Mouse (Mus musculus) kidney, postnatal 25 days (tissue): ENCODE measurements around the gene Gm10570.

Experiments
- DNase-seq, 2 experiments: peaks; one replicate each; pipeline ENCODE4 v3.0.0; 2021; ENCODE audit warnings: mixed read lengths in 2 of 2

The Gm10570 gene

GRCm38 (mm10) chr4:130308231-130309081, at the start of gene Gm10570, which contains the start of gene Fabp3:
Gene Gm10570 (minus strand): TSS chr4:130308674.
Gene Fabp3 (plus strand): TSS chr4:130308595.
- DNase-seq, result peak; percentile 61 to 86

GRCm38 (mm10) chr4:130357946-130358345, 49.5 kb upstream of the Gm10570 start:
- no peak for DNase-seq

- peak in 1 of 2 experiments; percentile 24 for DNase-seq
These were observed 44.1 kb upstream of the Gm10570 start for GRCm38 (mm10) chr4:130352588-130352987.

- no peak for DNase-seq
These were observed 42.4 kb upstream of the Gm10570 start for GRCm38 (mm10) chr4:130350690-130351422.

GRCm38 (mm10) chr4:130349666-130350065, 41.2 kb upstream of the Gm10570 start:
- DNase-seq, result no peak

GRCm38 (mm10) chr4:130341691-130342090, 33.2 kb upstream of the Gm10570 start:
- peak in 1 of 2 experiments; percentile 38 for DNase-seq

GRCm38 (mm10) chr4:130335867-130336266, 27.4 kb upstream of the Gm10570 start:
- DNase-seq, result no peak

- peak; percentile 38 to 63 for DNase-seq
These were observed 18.9 kb upstream of the Gm10570 start for GRCm38 (mm10) chr4:130327366-130327765.

- DNase-seq, result no peak
These were observed 17.0 kb upstream of the Gm10570 start for GRCm38 (mm10) chr4:130325446-130325845.

- no peak for DNase-seq
These were observed 15.1 kb upstream of the Gm10570 start for GRCm38 (mm10) chr4:130323607-130324006.

- DNase-seq, result no peak
These were observed 14.7 kb upstream of the Gm10570 start for GRCm38 (mm10) chr4:130323165-130323564.

GRCm38 (mm10) chr4:130322567-130322966, 14.1 kb upstream of the Gm10570 start:
- DNase-seq, result no peak

GRCm38 (mm10) chr4:130321640-130322039, 13.2 kb upstream of the Gm10570 start:
- DNase-seq, result no peak

- DNase-seq, result no peak
These were observed 11.1 kb upstream of the Gm10570 start for GRCm38 (mm10) chr4:130319564-130319963.

- DNase-seq, result peak; percentile 38 to 73
These were observed 9.6 kb upstream of the Gm10570 start for GRCm38 (mm10) chr4:130318122-130318521.

GRCm38 (mm10) chr4:130316691-130317090, 8.2 kb upstream of the Gm10570 start:
- peak in 1 of 2 experiments; percentile 47 for DNase-seq

- DNase-seq, result peak; percentile 86
These were observed 7.5 kb upstream of the Gm10570 start for GRCm38 (mm10) chr4:130315771-130316527.

- no peak for DNase-seq
These were observed 5.1 kb upstream of the Gm10570 start for GRCm38 (mm10) chr4:130313552-130313951.

- peak in 1 of 2 experiments; percentile 44 for DNase-seq
These were observed 4.1 kb upstream of the Gm10570 start for GRCm38 (mm10) chr4:130312526-130312925.

- DNase-seq, result peak in 1 of 2 experiments; percentile 47
These were observed 780 bp upstream of the Gm10570 start for GRCm38 (mm10) chr4:130309254-130309653.

GRCm38 (mm10) chr4:130307851-130308230, 633 bp downstream of the Gm10570 start:
- DNase-seq, result peak; percentile 87 to 97

GRCm38 (mm10) chr4:130306796-130307630, 1.5 kb downstream of the Gm10570 start:
- DNase-seq, result peak; percentile 58 to 84
